Mouse (Mus musculus) lung, adult 10 weeks (tissue): Measurements from ENCODE around the gene Gm11027. TPM values are rescaled to one million over a fixed set of nuclear protein-coding genes. Genes with fewer than 3 reads are reported as not detected.

Experiments
- polyA plus RNA-seq: library from polyadenylated mRNA; stranded (reverse); fragments of 350-450 nt; fragmentation: Illumina TruSeq; extraction: RNeasy Lipid Tissue Mini Kit (QIAGEN cat#74804); gene quantifications from one replicate; pipeline ENCODE4 v1.2.3, GENCODE M21; 2014; ENCODE audit warnings: low read depth, low replicate concordance; ENCODE audit not compliant: insufficient read depth

Gm11027 gene
- polyA plus RNA-seq: not detected

DNA sequence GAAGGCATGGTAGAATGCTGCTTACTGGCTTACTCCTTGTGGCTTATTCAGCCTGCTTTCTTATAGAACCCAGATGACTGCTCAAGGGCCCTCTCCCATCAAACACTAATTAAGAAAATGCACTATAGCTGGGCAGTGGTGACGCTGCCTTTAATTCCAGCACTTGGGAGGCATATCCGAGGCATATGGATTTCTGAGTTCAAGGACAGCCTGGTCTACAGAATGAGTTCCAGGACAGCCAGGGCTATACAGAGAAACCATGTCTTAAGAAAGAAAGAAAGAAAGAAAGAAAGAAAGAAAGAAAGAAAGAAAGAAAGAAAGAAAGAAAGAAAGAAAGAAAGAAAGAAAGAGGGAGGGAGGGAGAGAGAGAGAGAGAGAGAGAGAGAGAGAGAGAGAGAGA is at the start of gene Gm11027:
Gene Gm11027, plus strand, starts transcription at position 301 of the 400 bp plus-strand sequence.

GRCm38 (mm10) chr12:116262555-116263341 is 12.4 kb upstream of the Gm11027 start, which contains the start of gene Wdr60:
Wdr60 (minus strand) TSS chr12:116263022.

DNA sequence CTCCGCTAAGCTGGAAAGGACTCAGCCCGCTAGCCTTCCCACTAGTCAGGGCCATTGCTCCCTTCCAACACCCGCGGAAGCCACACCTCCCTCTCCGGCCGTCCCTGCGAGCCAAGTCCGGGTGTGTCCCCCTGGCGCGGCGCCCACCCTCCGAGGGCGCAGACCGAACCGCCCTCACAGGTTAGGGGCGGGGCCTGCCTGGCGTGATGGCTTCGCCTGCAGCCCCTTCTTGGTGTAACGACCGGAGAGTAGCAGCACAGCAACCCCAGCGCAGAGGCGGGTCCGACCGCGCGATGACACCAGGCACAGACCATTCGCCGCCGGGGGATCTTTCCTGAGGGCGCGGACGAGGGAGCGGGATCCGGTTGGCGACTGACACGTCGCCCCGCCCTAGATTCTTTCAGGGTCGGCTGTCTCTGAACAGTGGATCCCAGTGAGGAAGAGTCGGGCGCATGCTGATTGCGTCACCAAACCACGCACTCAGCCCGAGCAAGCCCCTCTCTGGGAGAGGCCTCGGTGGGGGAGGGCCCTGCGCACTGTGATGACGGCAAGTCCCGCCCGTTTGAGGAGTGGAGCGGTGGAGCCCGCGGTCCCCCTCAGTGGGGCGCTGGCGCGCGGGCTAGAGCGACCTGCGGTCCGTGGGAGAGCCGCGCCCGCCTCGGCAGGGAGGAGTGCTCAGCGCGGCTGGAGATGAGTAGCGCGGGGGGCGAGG is 5.6 kb downstream of the Gm11027 start, which contains the start of gene Esyt2:
Gene Esyt2, plus strand, starts transcription at position 544 of the 712 bp plus-strand sequence.

Other genes with a start within 250 kb of the Gm11027 start
- 13.2 TPM for gene Zfp386, start 227.7 kb upstream of the Gm11027 start, polyA plus RNA-seq
- 7.2 TPM for gene Vipr2, start 197.7 kb upstream of the Gm11027 start, polyA plus RNA-seq
- gene Wdr60, start 12.4 kb upstream of the Gm11027 start, polyA plus RNA-seq: 5.9 TPM
- 28.1 TPM for gene Esyt2, start 5.8 kb downstream of the Gm11027 start, polyA plus RNA-seq
- gene Ncapg2, start 130.0 kb downstream of the Gm11027 start, polyA plus RNA-seq: 2.0 TPM
- 0.29 TPM for gene Ptprn2, start 210.3 kb downstream of the Gm11027 start, polyA plus RNA-seq